Mouse (Mus musculus) olfactory bulb, adult 2 months (tissue): ENCODE data around the gene Tgfbr1.

Source experiments
- CTCF ChIP-seq: fragments of 200-500 bp; IDR thresholded peaks from 2 replicates; pipeline ENCODE4 v1.5.1; 2012; ENCODE audit warnings: low read depth, mild to moderate bottlenecking, low read length, moderate library complexity; ENCODE audit not compliant: insufficient read depth
- POLR2A ChIP-seq: fragments of 200-500 bp; IDR thresholded peaks from 2 replicates; pipeline ENCODE4 v1.6.1; 2012; ENCODE audit warnings: mild to moderate bottlenecking, low read depth, low read length, moderate library complexity; ENCODE audit not compliant: insufficient read depth

DNA sequence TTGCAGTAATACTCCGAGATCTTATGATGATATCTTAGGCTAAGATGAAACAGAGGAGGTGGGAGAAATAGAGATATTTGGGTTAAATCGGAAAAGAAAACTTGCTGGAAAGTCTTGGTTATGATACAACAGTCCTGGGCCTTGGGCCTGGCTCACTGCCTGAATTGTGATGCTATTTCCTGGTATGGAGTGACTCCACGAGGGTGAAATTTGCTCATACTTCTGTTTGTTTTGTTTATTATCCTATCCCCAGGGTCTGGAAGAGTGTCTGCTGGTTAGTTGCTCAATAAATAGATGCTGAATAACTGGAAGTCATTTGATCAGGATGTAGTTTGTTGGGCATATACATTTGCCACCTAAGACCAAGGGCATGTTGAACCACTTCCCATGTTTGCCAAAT, 25.2 kb upstream of the Tgfbr1 start:
- TF ChIP-seq CTCF (no peak), POLR2A (no peak)
